Mouse (Mus musculus) lung, postnatal 0 days (tissue): ENCODE results near the gene Guca1b.

ENCODE experiments used
- CTCF ChIP-seq: IDR thresholded peaks from 2 replicates; pipeline ENCODE4 v1.5.1; 2016; ENCODE audit warnings: antibody characterized with exemption, mild to moderate bottlenecking
- EP300 ChIP-seq: IDR thresholded peaks from 2 replicates; pipeline ENCODE4 v1.6.1; 2016; ENCODE audit warnings: antibody characterized with exemption, mild to moderate bottlenecking, control low read depth

- TF ChIP-seq CTCF = no peak
- no peak for TF ChIP-seq EP300
Observed at GRCm38 (mm10) chr17:47399091-47399490, 13.9 kb downstream of the Guca1b start.
